Mouse (Mus musculus) forebrain, embryonic 16.5 days (tissue): ENCODE results near the gene Atmin. TPM values are rescaled to one million over a fixed set of nuclear protein-coding genes. Genes with fewer than 3 reads are reported as not detected.
A peak's percentile ranks its signal among the peaks of the same experiment; 100 is the strongest.

Source experiments
- ATAC-seq: fragments of 200-750 bp; cut with Nextera tagmentation; 2 replicates; pipeline ENCODE4 v1.8.0; 2017; ENCODE audit warnings: mild to moderate bottlenecking, moderate library complexity
- H3K27ac ChIP-seq: fragments of 300-500 bp; sonication (generic); 2 replicates; pipeline ENCODE4 v1.5.1; 2014; ENCODE audit warnings: low read length, control low read depth
- H3K27me3 ChIP-seq: fragments of 300-500 bp; sonication (generic); replicated peaks from 2 replicates; pipeline ENCODE4 v1.6.1; 2014; ENCODE audit warnings: low read length; ENCODE audit not compliant: control insufficient read depth, insufficient read depth
- H3K36me3 ChIP-seq: fragments of 300-500 bp; sonication (generic); 2 replicates; pipeline ENCODE4 v1.6.1; 2014; ENCODE audit not compliant: control insufficient read depth, insufficient read depth
- H3K4me1 ChIP-seq: fragments of 300-500 bp; sonication (generic); replicated peaks from 2 replicates; pipeline ENCODE4 v1.6.1; 2014; ENCODE audit warnings: low read length; ENCODE audit not compliant: control insufficient read depth, insufficient read depth
- H3K4me2 ChIP-seq: fragments of 300-500 bp; sonication (generic); 2 replicates; pipeline ENCODE4 v1.6.1; 2014; ENCODE audit warnings: mild to moderate bottlenecking, low read length, control low read depth
- H3K4me3 ChIP-seq: fragments of 300-500 bp; sonication (generic); replicated peaks from 2 replicates; pipeline ENCODE4 v1.5.1; 2014; ENCODE audit warnings: mild to moderate bottlenecking, low read length, control low read depth
- H3K9ac ChIP-seq: fragments of 300-500 bp; sonication (generic); replicated peaks from 2 replicates; pipeline ENCODE4 v1.6.1; 2014; ENCODE audit warnings: low read depth, low read length, control low read depth
- H3K9me3 ChIP-seq: fragments of 300-500 bp; sonication (generic); 2 replicates; pipeline ENCODE4 v1.6.1; 2016; ENCODE audit warnings: low read length; ENCODE audit not compliant: control insufficient read depth
- WGBS: fragments of 180-500 bp; shearing (Covaris S2); extraction: QIAGEN DNeasy Blood & Tissue Kit; methylation state at CpG from one replicate; pipeline ENCODE4 v1.1.7; 2014; 5-methylcytosine and 5-hydroxymethylcytosine counted together
- polyA plus RNA-seq: library from polyadenylated mRNA; unstranded; fragments of >200 nt; fragmentation: Nextera tagmentation; extraction: Ambion mirVana; gene quantifications from 2 replicates; pipeline ENCODE4 v1.2.1, GENCODE M21; 2015

Gene Atmin
- polyA plus RNA-seq, 1 experiment from 2014 or later = 19.1 TPM

DNA sequence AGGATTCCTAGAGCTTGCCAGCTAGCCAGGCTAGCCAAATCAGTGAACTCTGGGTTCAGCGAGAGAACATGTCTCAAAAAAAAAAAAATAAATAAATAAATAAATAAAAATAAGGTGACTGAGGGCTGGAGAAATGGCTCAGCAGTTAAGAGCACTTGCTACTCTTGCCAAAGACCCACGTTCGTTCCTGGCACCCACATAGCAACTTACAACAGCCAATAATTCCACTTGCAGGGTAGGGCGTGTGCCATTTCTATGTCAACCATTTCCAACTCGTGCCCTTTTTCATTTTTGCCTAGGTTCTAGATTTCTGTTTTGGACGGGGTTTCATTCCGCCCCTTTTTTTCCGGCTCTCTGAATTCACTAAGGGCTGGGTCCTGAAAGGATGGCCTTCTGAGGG, 34.9 kb downstream of the Atmin start:
- Histone ChIP-seq H3K9me3 (no peaks in the 10 kb centered on the region), H3K27ac (no peak overlapping the region), H3K27me3 (no peaks in the 10 kb centered on the region), H3K4me2 (peak overlapping the region; percentile 82), H3K4me1 (peaks cover 6% of the 10 kb centered on the region), H3K4me3 (peak overlapping the region; percentile 81), H3K9ac (peak overlapping the region; percentile 57), H3K36me3 (no peaks in the 10 kb centered on the region)
- no peak for ATAC-seq
- 26% methylated on average over 8 of the region's 8 CpGs for WGBS

- Histone ChIP-seq H3K4me3 (peak within 1 kb of the TSS; percentile 81), H3K4me1 (peaks cover 6% of the 10 kb centered on the region), H3K27me3 (no peaks in the 10 kb centered on the region), H3K9ac (peak within 1 kb of the TSS; percentile 57), H3K36me3 (no peaks in the 10 kb centered on the region), H3K27ac (peak within 1 kb of the TSS; percentile 34; the same call in 1 of the 2 replicates), H3K4me2 (peak within 1 kb of the TSS; percentile 82), H3K9me3 (no peaks in the 10 kb centered on the region)
- under 1% methylated on average over 46 of the region's 46 CpGs for WGBS
- ATAC-seq = peak; percentile 99
These were observed 35.6 kb downstream of the Atmin start, which contains the start of gene 1700030J22Rik for GRCm38 (mm10) chr8:116978631-116979256. TSS of gene 1700030J22Rik (minus strand) at chr8:116978959.

GRCm38 (mm10) chr8:116980117-116980516, 36.9 kb downstream of the Atmin start:
- no peak overlapping the region for H3K27ac ChIP-seq
- H3K36me3 ChIP-seq = no peaks in the 10 kb centered on the region
- ATAC-seq = no peak
- WGBS = 14% methylated on average over 4 of the region's 4 CpGs
- H3K9ac ChIP-seq = no peak overlapping the region
- peaks cover 6% of the 10 kb centered on the region for H3K4me1 ChIP-seq
- H3K4me2 ChIP-seq = no peak overlapping the region
- no peaks in the 10 kb centered on the region for H3K27me3 ChIP-seq
- H3K9me3 ChIP-seq = no peaks in the 10 kb centered on the region
- H3K4me3 ChIP-seq = no peak overlapping the region

- 94% methylated on average over 3 of the region's 3 CpGs for WGBS
These were observed 46.6 kb downstream of the Atmin start for GRCm38 (mm10) chr8:116989842-116990241.

DNA sequence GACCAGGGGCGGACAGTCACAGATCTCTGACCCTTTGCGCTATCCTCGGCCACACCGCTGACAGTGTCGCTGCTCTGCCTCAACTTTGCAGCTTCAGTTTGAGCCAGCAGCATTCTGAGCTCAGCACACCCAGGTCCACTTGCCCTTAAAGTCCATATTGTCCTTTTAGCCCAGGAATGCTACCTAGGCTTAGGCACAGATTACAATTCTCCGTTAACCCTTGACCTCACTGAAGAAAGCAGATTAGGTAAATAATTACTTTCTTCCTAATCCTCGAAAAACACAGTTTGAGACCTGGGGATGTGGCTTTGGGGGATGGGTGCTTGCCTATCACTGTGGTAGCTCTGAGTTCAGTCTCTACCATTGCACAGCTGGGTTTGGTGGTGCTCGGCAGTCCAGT, 48.0 kb downstream of the Atmin start:
- 68% methylated on average over 8 of the region's 8 CpGs for WGBS
- no peaks in the 10 kb centered on the region for H3K9me3 ChIP-seq
- H3K36me3 ChIP-seq = no peaks in the 10 kb centered on the region
- peaks cover 14% of the 10 kb centered on the region for H3K4me1 ChIP-seq
- no peak for ATAC-seq
- no peak overlapping the region for H3K4me2 ChIP-seq
- H3K9ac ChIP-seq = no peak overlapping the region
- H3K4me3 ChIP-seq = no peak overlapping the region
- no peaks in the 10 kb centered on the region for H3K27me3 ChIP-seq
- H3K27ac ChIP-seq = no peak overlapping the region

More at GRCm38 (mm10) chr8:116989842-116990241, 46.6 kb downstream of the Atmin start:
- Histone ChIP-seq H3K4me2 (no peak overlapping the region), H3K27ac (no peak overlapping the region), H3K27me3 (no peaks in the 10 kb centered on the region), H3K9ac (no peak overlapping the region), H3K4me3 (no peak overlapping the region), H3K36me3 (no peaks in the 10 kb centered on the region), H3K9me3 (no peaks in the 10 kb centered on the region), H3K4me1 (peaks cover 14% of the 10 kb centered on the region)
- no peak for ATAC-seq

- no peaks in the 10 kb centered on the region for H3K27me3 ChIP-seq
- peak overlapping the region; percentile 97 for H3K4me2 ChIP-seq
- 4% methylated on average over 23 of the region's 23 CpGs for WGBS
- H3K36me3 ChIP-seq = no peaks in the 10 kb centered on the region
- peak overlapping the region; percentile 62 for H3K9ac ChIP-seq
- H3K27ac ChIP-seq = no peak overlapping the region
- no peaks in the 10 kb centered on the region for H3K9me3 ChIP-seq
- peaks cover 14% of the 10 kb centered on the region for H3K4me1 ChIP-seq
- no peak for ATAC-seq
- H3K4me3 ChIP-seq = peak overlapping the region; percentile 78
These were observed 49.2 kb downstream of the Atmin start for GRCm38 (mm10) chr8:116992176-116992971.

DNA sequence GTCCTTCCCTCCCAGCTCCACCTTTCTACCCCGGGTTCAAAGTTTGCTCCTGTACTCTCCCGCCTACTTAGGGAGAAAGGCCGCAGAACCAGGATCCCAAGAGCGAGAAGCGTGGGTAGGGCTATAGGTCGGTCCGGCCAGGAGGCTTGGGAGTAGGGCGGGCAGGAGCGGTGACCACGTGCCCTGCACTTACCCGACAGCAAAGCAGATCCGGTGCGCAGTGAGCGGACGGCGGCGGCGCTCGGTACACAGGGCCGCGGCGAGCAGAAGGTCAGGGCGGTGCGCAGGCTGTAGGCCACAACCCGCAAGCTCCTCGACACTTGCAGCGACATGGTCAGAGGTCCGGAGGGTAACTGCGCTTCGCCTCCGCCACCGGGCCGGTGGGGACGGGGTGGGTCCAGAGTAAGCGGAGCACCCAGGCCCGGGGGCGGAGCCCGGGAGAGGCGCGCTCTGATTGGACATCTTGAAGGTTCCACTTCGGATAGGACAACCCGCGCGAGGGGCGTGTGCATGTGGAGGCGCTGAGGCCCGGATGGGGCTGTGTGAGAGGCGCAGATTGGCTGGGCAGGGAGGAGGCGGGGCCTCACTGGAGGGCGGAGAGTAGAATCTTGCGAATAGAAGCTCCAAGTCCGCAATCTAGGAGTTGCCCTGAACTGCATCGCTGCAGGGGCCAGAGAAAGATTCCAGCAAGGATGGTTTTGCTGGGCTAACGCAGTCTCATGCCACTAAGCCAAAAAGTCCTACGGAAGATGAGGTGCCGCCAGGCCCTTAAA, 50.1 kb downstream of the Atmin start, which contains the start of gene Gcsh:
Gene Gcsh (minus strand): TSS at position 443 of the 773 bp plus-strand sequence.
- Histone ChIP-seq H3K27ac (peak within 1 kb of the TSS; percentile 29; the same call in 1 of the 2 replicates), H3K4me2 (peak within 1 kb of the TSS; percentile 97)
- WGBS = under 1% methylated on average over 56 of the region's 56 CpGs

DNA sequence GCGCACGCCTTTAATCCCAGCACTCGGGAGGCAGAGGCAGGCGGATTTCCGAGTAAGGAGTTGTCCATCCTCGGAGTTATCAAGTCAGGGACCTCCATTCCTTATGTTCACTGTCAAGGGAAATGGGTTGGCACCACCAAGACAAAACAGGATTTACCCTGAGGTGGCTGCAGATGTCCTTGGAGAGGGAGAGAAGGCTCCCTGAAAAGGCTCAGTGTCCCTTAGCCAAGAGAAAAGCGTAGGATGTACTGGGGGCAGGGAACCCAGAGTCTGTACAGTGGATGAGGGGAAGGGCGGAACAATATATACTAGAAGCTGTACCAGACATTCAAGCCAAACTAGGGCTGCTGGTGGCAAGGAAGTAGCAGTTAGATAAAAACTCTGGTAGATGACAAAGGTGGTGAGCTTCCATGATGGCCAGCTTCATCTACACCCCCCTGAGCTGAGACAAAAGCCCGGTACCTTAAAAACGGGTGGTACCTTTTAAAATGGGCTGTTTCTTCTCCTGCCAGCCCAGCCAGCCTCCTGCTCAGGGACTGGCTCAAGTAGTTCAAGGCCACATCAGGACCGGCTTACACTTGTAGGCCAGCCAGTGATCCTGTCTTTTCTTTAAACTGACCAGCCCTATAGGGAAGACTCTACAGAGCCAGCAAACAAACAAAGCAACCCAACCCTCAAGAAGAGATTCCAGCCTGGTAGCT, 51.0 kb downstream of the Atmin start:
- 65% methylated on average over 11 of the region's 11 CpGs for WGBS
- no peak overlapping the region for H3K27ac ChIP-seq

More for the DNA sequence above, 50.1 kb downstream of the Atmin start, which contains the start of gene Gcsh:
- Histone ChIP-seq H3K36me3 (no peaks in the 10 kb centered on the region), H3K27me3 (no peaks in the 10 kb centered on the region), H3K9ac (peak within 1 kb of the TSS; percentile 62), H3K9me3 (no peaks in the 10 kb centered on the region), H3K4me3 (peak within 1 kb of the TSS; percentile 78), H3K4me1 (peaks cover 14% of the 10 kb centered on the region)
- peak; percentile 100 for ATAC-seq

More for the DNA sequence above, 51.0 kb downstream of the Atmin start:
- Histone ChIP-seq H3K4me1 (peaks cover 14% of the 10 kb centered on the region), H3K9me3 (no peaks in the 10 kb centered on the region), H3K4me3 (peak overlapping the region; percentile 78), H3K4me2 (peak overlapping the region; percentile 97), H3K27me3 (no peaks in the 10 kb centered on the region), H3K36me3 (no peaks in the 10 kb centered on the region), H3K9ac (peak overlapping the region; percentile 33)
- ATAC-seq = no peak
